Mouse (Mus musculus): Measurements from ENCODE around the gene Gbx1. TPM values are rescaled to one million over a fixed set of nuclear protein-coding genes. Genes with fewer than 3 reads are reported as not detected.

The Gbx1 gene
- polyA plus RNA-seq, 1 experiment from 2014 or later = 1.5 TPM

- Histone ChIP-seq H3K9me3 (no peaks in the 10 kb centered on the region), H3K36me3 (peaks cover 45% of the 10 kb centered on the region), H3K27me3 (ENCODE audit: insufficient read depth, poor library complexity, severe bottlenecking) (peaks cover 9% of the 10 kb centered on the region; the same call in 1 of the 2 replicates), H3K27ac (peak overlapping the region; percentile 97), H3K4me3 (peak overlapping the region; percentile 95), H3K4me1 (replicated peaks) (peaks cover 50% of the 10 kb centered on the region)
- 54% methylated on average over 3 of the region's 3 CpGs for WGBS
- DNase-seq (ENCODE audit: low spot score) = no peak
Measured at GRCm38 (mm10) chr5:24455076-24455475, 71.9 kb downstream of the Gbx1 start.

GRCm38 (mm10) chr5:24453985-24454303, 73.1 kb downstream of the Gbx1 start:
- WGBS = 24% methylated on average over 2 of the region's 2 CpGs
- H3K9me3 ChIP-seq = no peaks in the 10 kb centered on the region
- H3K4me3 ChIP-seq = peak overlapping the region; percentile 95
- peaks cover 38% of the 10 kb centered on the region for H3K36me3 ChIP-seq
- no peak for DNase-seq (ENCODE audit: low spot score)
- peak overlapping the region; percentile 97 for H3K27ac ChIP-seq
- peaks cover 50% of the 10 kb centered on the region for H3K4me1 ChIP-seq (replicated peaks)
- H3K27me3 ChIP-seq (ENCODE audit: insufficient read depth, poor library complexity, severe bottlenecking) = peaks cover 19% of the 10 kb centered on the region; the same call in 1 of the 2 replicates

GRCm38 (mm10) chr5:24453283-24453984, 73.6 kb downstream of the Gbx1 start:
- peak overlapping the region; percentile 97 for H3K27ac ChIP-seq
- peak; percentile 65 for DNase-seq (ENCODE audit: low spot score)
- 8% methylated on average over 5 of the region's 5 CpGs for WGBS

More at GRCm38 (mm10) chr5:24453283-24453984, 73.6 kb downstream of the Gbx1 start:
- Histone ChIP-seq H3K9me3 (no peaks in the 10 kb centered on the region), H3K27me3 (ENCODE audit: insufficient read depth, poor library complexity, severe bottlenecking) (peaks cover 24% of the 10 kb centered on the region; the same call in 1 of the 2 replicates), H3K4me3 (peak overlapping the region; percentile 95), H3K36me3 (peaks cover 33% of the 10 kb centered on the region), H3K4me1 (replicated peaks) (peaks cover 50% of the 10 kb centered on the region)

Other genes with a start within 250 kb of the Gbx1 start
- gene Kcnh2, start 175.6 kb downstream of the Gbx1 start, polyA plus RNA-seq (2016; fragmentation: Nextera tagmentation; extraction: Ambion mirVana) = 32.4 and 33.9 TPM in 2 replicates
- gene Nos3, start 162.4 kb downstream of the Gbx1 start, polyA plus RNA-seq (2016; fragmentation: Nextera tagmentation; extraction: Ambion mirVana) = 8.3 and 9.7 TPM in 2 replicates
- 0.21 and 0.75 TPM in 2 replicates for gene Atg9b, start 135.1 kb downstream of the Gbx1 start, polyA plus RNA-seq (2016; fragmentation: Nextera tagmentation; extraction: Ambion mirVana)
- gene Abcb8, start 133.5 kb downstream of the Gbx1 start, polyA plus RNA-seq (2016; fragmentation: Nextera tagmentation; extraction: Ambion mirVana) = 54.5 and 55.3 TPM in 2 replicates
- gene Asic3, start 113.8 kb downstream of the Gbx1 start, polyA plus RNA-seq (2016; fragmentation: Nextera tagmentation; extraction: Ambion mirVana) = 0.20 and 0.54 TPM in 2 replicates
- gene Cdk5, start 103.7 kb downstream of the Gbx1 start, polyA plus RNA-seq (2016; fragmentation: Nextera tagmentation; extraction: Ambion mirVana) = 46.4 and 61.4 TPM in 2 replicates
- 33.5 and 39.7 TPM in 2 replicates for gene Slc4a2, start 103.4 kb downstream of the Gbx1 start, polyA plus RNA-seq (2016; fragmentation: Nextera tagmentation; extraction: Ambion mirVana)
- gene Fastk, start 81.9 kb downstream of the Gbx1 start, polyA plus RNA-seq (2016; fragmentation: Nextera tagmentation; extraction: Ambion mirVana) = 114 and 127 TPM in 2 replicates
- gene Tmub1, start 79.3 kb downstream of the Gbx1 start, polyA plus RNA-seq (2016; fragmentation: Nextera tagmentation; extraction: Ambion mirVana) = 32.7 and 38.4 TPM in 2 replicates
- gene Agap3, start 75.0 kb downstream of the Gbx1 start, polyA plus RNA-seq (2016; fragmentation: Nextera tagmentation; extraction: Ambion mirVana) = 31.9 and 36.5 TPM in 2 replicates
- gene Asb10, start 13.8 kb upstream of the Gbx1 start, polyA plus RNA-seq (2016; fragmentation: Nextera tagmentation; extraction: Ambion mirVana) = 0.17 TPM in 1 of 2 replicates, not detected in the other
- gene 4931409K22Rik, start 29.6 kb upstream of the Gbx1 start, polyA plus RNA-seq (2016; fragmentation: Nextera tagmentation; extraction: Ambion mirVana) = 0.07 and 0.10 TPM in 2 replicates
- gene Abcf2, start 50.3 kb upstream of the Gbx1 start, polyA plus RNA-seq (2016; fragmentation: Nextera tagmentation; extraction: Ambion mirVana) = 125 and 159 TPM in 2 replicates
- 16.5 and 19.3 TPM in 2 replicates for gene Chpf2, start 59.5 kb upstream of the Gbx1 start, polyA plus RNA-seq (2016; fragmentation: Nextera tagmentation; extraction: Ambion mirVana)
- gene Smarcd3, start 97.2 kb upstream of the Gbx1 start, polyA plus RNA-seq (2016; fragmentation: Nextera tagmentation; extraction: Ambion mirVana) = 22.8 and 35.7 TPM in 2 replicates
- 27.3 and 28.8 TPM in 2 replicates for gene Nub1, start 158.3 kb upstream of the Gbx1 start, polyA plus RNA-seq (2016; fragmentation: Nextera tagmentation; extraction: Ambion mirVana)
- gene Wdr86, start 203.5 kb upstream of the Gbx1 start, polyA plus RNA-seq (2016; fragmentation: Nextera tagmentation; extraction: Ambion mirVana) = 20.9 and 25.2 TPM in 2 replicates
- 0.42 and 0.44 TPM in 2 replicates for gene Crygn, start 230.8 kb upstream of the Gbx1 start, polyA plus RNA-seq (2016; fragmentation: Nextera tagmentation; extraction: Ambion mirVana)

Data from hindbrain, embryonic 10.5 days (tissue).